Mouse (Mus musculus): ENCODE results near the gene Gm1604a. TPM values are rescaled to one million over a fixed set of nuclear protein-coding genes. Genes with fewer than 3 reads are reported as not detected.
A peak's percentile ranks its signal among the peaks of the same experiment; 100 is the strongest.
"Not testable (repeated sequence)": the region's sequence is repeated elsewhere in the genome, so short reads cannot be mapped to it uniquely, and the experiment has no call there.

Gene Gm1604a
- polyA plus RNA-seq (2016; fragmentation: Nextera tagmentation; extraction: Ambion mirVana): not detected in 2 replicates

- DNase-seq (ENCODE audit: extremely low spot score, low spot score); H3K36me3 ChIP-seq (replicated peaks); H3K27ac ChIP-seq; H3K27me3 ChIP-seq (ENCODE audit: poor library complexity, severe bottlenecking); H3K4me3 ChIP-seq; H3K4me1 ChIP-seq; H3K9me3 ChIP-seq: not testable (repeated sequence)
- 15% methylated on average over 8 of the region's 14 CpGs for WGBS
Measured at GRCm38 (mm10) chr17:7025257-7025656, at the start of gene Gm1604a. Gene Gm1604a, plus strand, starts transcription at chr17:7025568.

- peak; percentile 41 for DNase-seq (ENCODE audit: extremely low spot score, low spot score)
- H3K27ac ChIP-seq: peak within 1 kb of the TSS; percentile 85
- H3K27me3 ChIP-seq (ENCODE audit: poor library complexity, severe bottlenecking); H3K36me3 ChIP-seq (replicated peaks); H3K9me3 ChIP-seq; H3K4me1 ChIP-seq: not testable (repeated sequence)
- WGBS: under 1% methylated on average over 57 of the region's 68 CpGs
- H3K4me3 ChIP-seq: peak within 1 kb of the TSS; percentile 58
Measured at GRCm38 (mm10) chr17:6978287-6979248, 46.8 kb upstream of the Gm1604a start, which contains the start of gene Gm49721. Gene Gm49721, plus strand, starts transcription at chr17:6978904.

- Histone ChIP-seq H3K4me3 (peak overlapping the region; percentile 58), H3K27ac (peak overlapping the region; percentile 85; the same call in 1 of the 2 replicates)
- H3K36me3 ChIP-seq (replicated peaks); DNase-seq (ENCODE audit: extremely low spot score, low spot score); H3K4me1 ChIP-seq; H3K9me3 ChIP-seq; H3K27me3 ChIP-seq (ENCODE audit: poor library complexity, severe bottlenecking): not testable (repeated sequence)
- 41% methylated on average over 5 of the region's 5 CpGs for WGBS
Measured at GRCm38 (mm10) chr17:6979380-6979779, 46.0 kb upstream of the Gm1604a start.

- 94% methylated on average over 5 of the region's 8 CpGs for WGBS
- not testable (repeated sequence) for H3K4me1 ChIP-seq; H3K4me3 ChIP-seq; H3K36me3 ChIP-seq (replicated peaks); DNase-seq (ENCODE audit: extremely low spot score, low spot score); H3K27ac ChIP-seq; H3K9me3 ChIP-seq; H3K27me3 ChIP-seq (ENCODE audit: poor library complexity, severe bottlenecking)
Measured at GRCm38 (mm10) chr17:6980144-6980543, 45.2 kb upstream of the Gm1604a start.

GRCm38 (mm10) chr17:6986118-6986517, 39.2 kb upstream of the Gm1604a start:
- H3K27ac ChIP-seq; H3K4me3 ChIP-seq; DNase-seq (ENCODE audit: extremely low spot score, low spot score); H3K4me1 ChIP-seq; H3K27me3 ChIP-seq (ENCODE audit: poor library complexity, severe bottlenecking); H3K9me3 ChIP-seq: not testable (repeated sequence)
- peaks cover 12% of the 10 kb centered on the region for H3K36me3 ChIP-seq (replicated peaks)
- 95% methylated on average over 1 of the region's 1 CpGs for WGBS

GRCm38 (mm10) chr17:6995504-6995903, 29.9 kb upstream of the Gm1604a start:
- not testable (repeated sequence) for H3K27me3 ChIP-seq (ENCODE audit: poor library complexity, severe bottlenecking); H3K9me3 ChIP-seq; H3K4me3 ChIP-seq; H3K4me1 ChIP-seq; H3K27ac ChIP-seq; H3K36me3 ChIP-seq (replicated peaks); DNase-seq (ENCODE audit: extremely low spot score, low spot score)
- WGBS: no CpG with 5 or more reads among the region's 6 CpGs

GRCm38 (mm10) chr17:6996826-6997225, 28.5 kb upstream of the Gm1604a start:
- not testable (repeated sequence) for DNase-seq (ENCODE audit: extremely low spot score, low spot score); H3K9me3 ChIP-seq; H3K4me3 ChIP-seq; H3K27ac ChIP-seq; H3K4me1 ChIP-seq; H3K36me3 ChIP-seq (replicated peaks); H3K27me3 ChIP-seq (ENCODE audit: poor library complexity, severe bottlenecking)
- 84% methylated on average over 8 of the region's 8 CpGs for whole genome bisulfite sequencing

- H3K27ac ChIP-seq; H3K9me3 ChIP-seq; H3K27me3 ChIP-seq (ENCODE audit: poor library complexity, severe bottlenecking); H3K4me3 ChIP-seq; H3K36me3 ChIP-seq (replicated peaks); DNase-seq (ENCODE audit: extremely low spot score, low spot score); H3K4me1 ChIP-seq: not testable (repeated sequence)
- 67% methylated on average over 1 of the region's 7 CpGs for WGBS
Measured at GRCm38 (mm10) chr17:6997778-6998490, 27.4 kb upstream of the Gm1604a start.

- not testable (repeated sequence) for DNase-seq (ENCODE audit: extremely low spot score, low spot score); H3K27ac ChIP-seq; H3K4me1 ChIP-seq; H3K9me3 ChIP-seq; H3K27me3 ChIP-seq (ENCODE audit: poor library complexity, severe bottlenecking); H3K36me3 ChIP-seq (replicated peaks); H3K4me3 ChIP-seq
- 87% methylated on average over 8 of the region's 12 CpGs for WGBS
Measured at GRCm38 (mm10) chr17:7001790-7002585, 23.4 kb upstream of the Gm1604a start.

GRCm38 (mm10) chr17:7003392-7003791, 22.0 kb upstream of the Gm1604a start:
- WGBS: no CpG with 5 or more reads among the region's 3 CpGs
- H3K4me3 ChIP-seq; DNase-seq (ENCODE audit: extremely low spot score, low spot score); H3K27ac ChIP-seq; H3K27me3 ChIP-seq (ENCODE audit: poor library complexity, severe bottlenecking); H3K9me3 ChIP-seq; H3K36me3 ChIP-seq (replicated peaks); H3K4me1 ChIP-seq: not testable (repeated sequence)

GRCm38 (mm10) chr17:7005646-7006045, 19.7 kb upstream of the Gm1604a start:
- H3K4me3 ChIP-seq; H3K27ac ChIP-seq; H3K27me3 ChIP-seq (ENCODE audit: poor library complexity, severe bottlenecking); H3K9me3 ChIP-seq; H3K4me1 ChIP-seq; DNase-seq (ENCODE audit: extremely low spot score, low spot score); H3K36me3 ChIP-seq (replicated peaks): not testable (repeated sequence)
- 31% methylated on average over 3 of the region's 4 CpGs for WGBS

GRCm38 (mm10) chr17:7008885-7009284, 16.5 kb upstream of the Gm1604a start:
- not testable (repeated sequence) for DNase-seq (ENCODE audit: extremely low spot score, low spot score); H3K36me3 ChIP-seq (replicated peaks); H3K9me3 ChIP-seq

More at GRCm38 (mm10) chr17:7008885-7009284, 16.5 kb upstream of the Gm1604a start:
- not testable (repeated sequence) for H3K27me3 ChIP-seq (ENCODE audit: poor library complexity, severe bottlenecking); H3K4me3 ChIP-seq; H3K27ac ChIP-seq; H3K4me1 ChIP-seq
